Mouse (Mus musculus) embryonic facial prominence, embryonic 13.5 days (tissue): ENCODE measurements around the gene Fxyd4. TPM values are rescaled to one million over a fixed set of nuclear protein-coding genes. Genes with fewer than 3 reads are reported as not detected.

Experiments
- ATAC-seq: fragments of 200-750 bp; cut with Nextera tagmentation; 2 replicates; pipeline ENCODE4 v1.8.0; 2017; ENCODE audit warnings: low read depth; ENCODE audit not compliant: insufficient number of reproducible peaks, insufficient read depth, low FRiP score, low TSS enrichment
- H3K27ac ChIP-seq: fragments of 300-500 bp; sonication (generic); 2 replicates; pipeline ENCODE4 v1.5.1; 2015; ENCODE audit warnings: moderate library complexity, mild to moderate bottlenecking, inconsistent platforms
- H3K27me3 ChIP-seq: fragments of 300-500 bp; sonication (generic); 2 replicates; pipeline ENCODE4 v1.6.1; 2015; ENCODE audit warnings: mild to moderate bottlenecking, inconsistent platforms
- H3K36me3 ChIP-seq: fragments of 300-500 bp; sonication (generic); 2 replicates; pipeline ENCODE4 v1.6.1; 2015; ENCODE audit warnings: mild to moderate bottlenecking, inconsistent platforms
- H3K4me1 ChIP-seq: fragments of 300-500 bp; sonication (generic); 2 replicates; pipeline ENCODE4 v1.6.1; 2015; ENCODE audit warnings: inconsistent platforms
- H3K4me2 ChIP-seq: fragments of 300-500 bp; sonication (generic); 2 replicates; pipeline ENCODE4 v1.6.1; 2015; ENCODE audit warnings: moderate library complexity, mild to moderate bottlenecking, inconsistent platforms
- H3K4me3 ChIP-seq: fragments of 300-500 bp; sonication (generic); 2 replicates; pipeline ENCODE4 v1.5.1; 2015; ENCODE audit warnings: mild to moderate bottlenecking, inconsistent platforms
- H3K9ac ChIP-seq: fragments of 300-500 bp; sonication (generic); 2 replicates; pipeline ENCODE4 v1.6.1; 2015; ENCODE audit warnings: mild to moderate bottlenecking, inconsistent platforms
- H3K9me3 ChIP-seq: fragments of 300-500 bp; sonication (generic); 2 replicates; pipeline ENCODE4 v1.6.1; 2016; ENCODE audit warnings: inconsistent platforms
- WGBS: fragments of 180-500 bp; shearing (Covaris S2); methylation state at CpG from one replicate; pipeline ENCODE4 v1.1.7; 2015; ENCODE audit warnings: mixed read lengths; 5-methylcytosine and 5-hydroxymethylcytosine counted together
- polyA plus RNA-seq: library from polyadenylated mRNA; unstranded; fragments of >200 nt; fragmentation: Nextera tagmentation; extraction: Ambion mirVana; gene quantifications from 2 replicates; pipeline ENCODE4 v1.2.1, GENCODE M21; 2015

Gene Fxyd4
- polyA plus RNA-seq, 1 experiment from 2014 or later: 2.4 TPM

DNA sequence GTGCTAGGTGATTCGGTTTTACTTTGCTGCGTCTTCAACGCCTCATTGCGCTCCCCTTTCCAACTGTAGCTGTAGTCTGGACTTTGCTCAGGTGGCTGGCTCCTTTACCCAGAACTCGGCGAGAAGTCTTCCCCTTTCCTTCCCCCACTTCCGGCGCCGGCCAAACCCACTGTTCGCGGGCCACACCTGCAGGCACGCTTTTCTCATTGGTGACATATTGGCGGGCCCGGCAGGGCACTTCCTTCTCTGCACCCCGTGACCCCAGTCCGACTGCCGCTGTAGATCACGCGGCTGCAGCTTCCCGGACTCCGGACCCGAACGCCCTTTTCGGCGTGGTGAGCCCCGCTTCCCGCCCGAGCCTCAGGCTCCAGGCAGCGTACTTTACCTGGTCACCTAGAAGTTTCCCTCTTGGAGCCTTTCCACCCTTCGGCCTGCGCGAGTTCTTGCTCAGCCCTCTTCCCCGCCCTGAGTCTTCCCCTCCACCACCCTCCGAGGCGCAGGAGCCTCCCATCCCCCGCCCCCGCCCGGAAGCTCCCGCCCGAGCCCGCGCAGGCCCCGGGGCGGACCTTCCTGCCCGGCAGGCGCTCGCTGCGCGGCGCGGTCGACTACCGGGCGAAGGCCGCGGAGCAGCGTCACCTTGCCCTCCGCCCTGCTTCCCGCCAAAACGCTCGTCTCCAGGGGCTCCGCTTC is 20.6 kb downstream of the Fxyd4 start:
- H3K9me3 ChIP-seq: no peaks in the 10 kb centered on the region
- peaks cover 32% of the 10 kb centered on the region for H3K4me1 ChIP-seq
- H3K4me3 ChIP-seq: peak overlapping the region; percentile 73
- peaks cover 10% of the 10 kb centered on the region for H3K36me3 ChIP-seq
- peak overlapping the region; percentile 84 for H3K4me2 ChIP-seq
- under 1% methylated on average over 62 of the region's 62 CpGs for WGBS
- H3K27ac ChIP-seq: peak overlapping the region; percentile 95
- ATAC-seq: peak; percentile 85
- H3K9ac ChIP-seq: peak overlapping the region; percentile 85
- H3K27me3 ChIP-seq: no peaks in the 10 kb centered on the region

DNA sequence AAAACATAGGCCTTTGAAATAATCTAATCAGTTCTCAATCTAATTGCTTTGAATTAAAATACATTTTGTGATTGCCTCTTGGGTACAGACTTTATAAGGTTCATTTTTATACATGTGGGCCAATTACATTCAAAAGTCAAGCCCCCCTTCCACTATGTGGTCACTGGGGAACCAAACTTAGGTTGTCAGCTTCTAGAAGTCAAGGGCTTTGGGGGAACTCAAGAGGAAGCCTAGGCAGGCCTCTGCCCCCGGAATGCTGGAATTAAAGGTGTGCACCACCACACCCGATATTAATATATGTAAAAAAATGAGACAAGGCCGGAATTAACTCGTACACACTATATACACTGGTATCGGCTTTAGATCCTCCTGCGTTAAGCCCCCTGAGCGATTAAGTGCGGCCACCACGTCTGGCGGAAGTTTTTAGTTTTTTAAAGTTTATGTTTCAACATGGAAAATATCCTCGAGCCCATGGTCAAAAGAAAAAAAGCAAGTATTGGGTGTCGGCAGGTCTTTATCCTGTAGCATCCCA is 21.2 kb downstream of the Fxyd4 start:
- Histone ChIP-seq H3K4me1 (peaks cover 32% of the 10 kb centered on the region), H3K4me2 (peak overlapping the region; percentile 84), H3K9me3 (no peaks in the 10 kb centered on the region), H3K36me3 (peaks cover 6% of the 10 kb centered on the region; the same call in 1 of the 2 replicates), H3K4me3 (peak overlapping the region; percentile 73), H3K27ac (peak overlapping the region; percentile 95), H3K27me3 (no peaks in the 10 kb centered on the region), H3K9ac (peak overlapping the region; percentile 85)
- 1% methylated on average over 12 of the region's 12 CpGs for WGBS
- ATAC-seq: no peak

DNA sequence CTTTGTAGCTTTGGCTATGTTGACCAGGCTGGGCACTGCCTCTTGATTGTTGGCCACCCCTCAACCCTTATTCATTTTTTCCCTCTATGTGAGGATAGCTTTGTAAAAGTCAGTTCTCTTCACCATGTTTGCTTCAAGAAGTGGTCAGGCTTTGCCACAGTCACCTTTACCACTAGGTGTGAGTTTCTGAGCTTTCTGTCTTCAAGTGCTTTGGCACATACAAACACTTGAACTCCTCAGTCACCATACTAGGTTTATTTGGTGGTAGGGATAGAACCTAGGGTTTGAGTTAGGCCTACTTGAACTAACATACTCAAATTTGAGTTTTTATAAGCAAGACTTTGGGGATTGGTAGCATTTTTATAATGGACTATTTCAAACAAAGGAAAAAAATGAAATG is 23.0 kb downstream of the Fxyd4 start:
- Histone ChIP-seq H3K4me2 (no peak overlapping the region), H3K36me3 (no peaks in the 10 kb centered on the region), H3K9me3 (no peaks in the 10 kb centered on the region), H3K4me3 (no peak overlapping the region), H3K27ac (no peak overlapping the region), H3K27me3 (no peaks in the 10 kb centered on the region), H3K9ac (no peak overlapping the region), H3K4me1 (peaks cover 33% of the 10 kb centered on the region)
- ATAC-seq: no peak

DNA sequence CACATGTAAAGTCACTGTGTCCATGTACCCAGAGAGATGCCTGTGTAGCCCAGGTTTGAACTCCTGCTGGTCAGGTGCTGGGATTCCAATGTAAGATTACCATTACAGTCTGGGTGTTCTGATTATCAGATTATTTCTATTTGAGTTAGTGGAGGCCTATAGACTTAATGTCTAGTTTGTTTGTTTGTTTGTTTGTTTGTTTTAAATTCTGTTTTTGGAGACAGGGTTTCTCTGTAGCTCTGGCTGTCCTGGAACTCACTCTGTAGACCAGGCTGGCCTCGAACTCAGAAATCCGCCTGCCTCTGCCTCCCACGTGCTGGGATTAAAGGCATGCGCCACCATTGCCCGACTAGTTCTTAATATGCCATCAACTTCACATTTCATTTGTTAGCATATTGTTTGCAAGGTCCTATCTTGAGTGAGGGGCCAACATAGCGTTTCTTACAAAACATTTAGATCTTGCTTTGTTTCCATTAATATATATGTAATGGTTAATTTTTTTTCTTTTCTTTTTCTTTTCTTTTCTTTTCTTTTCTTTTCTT is 27.3 kb downstream of the Fxyd4 start:
- Histone ChIP-seq H3K4me1 (peaks cover 26% of the 10 kb centered on the region), H3K36me3 (no peaks in the 10 kb centered on the region), H3K9me3 (no peaks in the 10 kb centered on the region), H3K27me3 (no peaks in the 10 kb centered on the region), H3K4me2 (peak overlapping the region; percentile 70), H3K27ac (no peak overlapping the region), H3K9ac (no peak overlapping the region), H3K4me3 (no peak overlapping the region; the same call in 1 of the 2 replicates)
- no peak for ATAC-seq
- WGBS: 87% methylated on average over 6 of the region's 6 CpGs

DNA sequence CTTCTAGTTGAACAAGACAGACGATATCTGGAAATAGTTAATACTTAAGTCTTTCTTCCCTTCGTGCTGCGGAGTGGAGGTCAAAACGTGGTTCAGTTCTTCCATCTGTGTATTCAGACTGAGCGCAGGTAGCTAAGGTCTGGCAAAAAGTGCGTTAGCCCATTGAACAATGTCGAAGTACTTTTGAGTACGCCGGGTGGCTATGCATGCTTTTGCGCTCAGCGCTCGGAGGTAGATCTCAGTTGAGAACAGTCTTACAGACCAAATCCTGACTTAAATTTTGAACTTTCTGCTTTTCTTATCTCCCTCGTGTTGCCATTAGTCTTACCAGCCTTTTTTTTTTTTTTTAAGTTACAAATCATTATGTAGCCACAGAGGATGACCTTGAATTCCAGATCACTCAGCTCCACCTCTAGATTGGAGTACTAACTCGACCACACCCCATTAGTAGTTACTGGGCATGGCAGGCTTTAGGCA is 29.0 kb downstream of the Fxyd4 start:
- peak overlapping the region; percentile 96 for H3K9ac ChIP-seq
- H3K4me2 ChIP-seq: peak overlapping the region; percentile 70
- no peaks in the 10 kb centered on the region for H3K36me3 ChIP-seq
- H3K9me3 ChIP-seq: no peaks in the 10 kb centered on the region
- H3K27ac ChIP-seq: no peak overlapping the region
- H3K4me3 ChIP-seq: peak overlapping the region; percentile 99
- peaks cover 27% of the 10 kb centered on the region for H3K4me1 ChIP-seq
- no peak for ATAC-seq
- WGBS: under 1% methylated on average over 14 of the region's 14 CpGs
- H3K27me3 ChIP-seq: no peaks in the 10 kb centered on the region

DNA sequence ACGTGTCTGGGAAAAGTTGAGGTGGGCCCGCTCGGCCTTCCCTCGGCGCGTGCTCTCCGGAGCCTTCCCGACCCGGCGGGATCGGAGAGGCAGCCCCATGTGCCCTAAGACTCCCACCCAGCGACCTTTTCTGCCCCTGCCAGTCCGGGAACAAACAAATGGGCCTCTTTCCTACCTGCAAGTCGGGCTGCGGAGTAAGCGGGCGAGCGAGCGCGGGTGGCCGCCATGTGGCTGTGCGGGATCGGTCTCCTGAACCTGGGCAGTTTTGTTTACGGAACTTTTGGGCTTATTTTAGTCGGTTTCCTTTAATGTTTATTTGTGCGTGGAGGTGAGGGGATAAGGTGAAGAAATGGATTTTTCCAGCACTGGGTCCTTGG is 29.5 kb downstream of the Fxyd4 start:
- Histone ChIP-seq H3K4me2 (peak overlapping the region; percentile 70), H3K27me3 (no peaks in the 10 kb centered on the region), H3K9me3 (no peaks in the 10 kb centered on the region), H3K27ac (peak overlapping the region; percentile 98), H3K9ac (peak overlapping the region; percentile 96), H3K36me3 (no peaks in the 10 kb centered on the region), H3K4me3 (peak overlapping the region; percentile 99), H3K4me1 (peaks cover 27% of the 10 kb centered on the region)
- no peak for ATAC-seq
- WGBS: 0% methylated on average over 26 of the region's 26 CpGs

DNA sequence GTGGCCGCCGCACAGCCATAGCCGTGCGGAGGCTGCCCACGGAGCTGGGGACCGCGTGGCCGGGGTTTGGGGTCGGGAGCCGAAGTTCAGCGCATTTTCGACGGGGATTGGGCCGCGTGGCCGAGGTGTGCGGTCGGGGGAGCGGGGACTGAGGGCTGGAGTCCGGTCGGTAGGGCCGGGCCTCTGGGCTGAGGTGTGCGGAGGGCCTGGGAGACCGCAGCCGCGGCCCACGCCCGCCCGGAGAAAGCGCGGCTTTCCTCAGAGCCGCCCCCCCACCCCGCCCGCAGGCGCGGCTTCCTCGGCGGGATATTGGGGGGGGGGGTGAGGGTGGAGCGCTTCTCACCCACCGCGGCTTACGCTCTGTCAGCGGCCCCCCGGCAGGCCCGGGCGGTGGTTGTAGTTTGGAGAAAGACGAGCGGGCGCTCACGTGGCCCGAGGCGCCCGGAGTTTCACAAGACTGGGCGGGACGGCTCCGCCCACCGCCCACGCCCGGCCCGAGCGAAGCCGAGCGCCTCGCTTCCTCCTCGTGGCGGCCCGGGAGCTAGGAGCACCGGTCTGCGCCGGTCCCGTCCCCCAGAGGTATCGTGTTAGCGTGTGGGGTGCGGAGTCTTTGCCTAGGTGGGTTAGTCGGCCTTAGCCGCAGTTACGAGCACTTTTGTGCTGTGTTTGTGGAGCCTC is 30.1 kb downstream of the Fxyd4 start:
- Histone ChIP-seq H3K4me1 (peaks cover 27% of the 10 kb centered on the region), H3K9me3 (no peaks in the 10 kb centered on the region), H3K9ac (peak overlapping the region; percentile 96), H3K36me3 (no peaks in the 10 kb centered on the region), H3K27ac (peak overlapping the region; percentile 98), H3K4me3 (peak overlapping the region; percentile 99), H3K4me2 (peak overlapping the region; percentile 70), H3K27me3 (no peaks in the 10 kb centered on the region)
- peak; percentile 83 for ATAC-seq
- WGBS: under 1% methylated on average over 65 of the region's 77 CpGs

DNA sequence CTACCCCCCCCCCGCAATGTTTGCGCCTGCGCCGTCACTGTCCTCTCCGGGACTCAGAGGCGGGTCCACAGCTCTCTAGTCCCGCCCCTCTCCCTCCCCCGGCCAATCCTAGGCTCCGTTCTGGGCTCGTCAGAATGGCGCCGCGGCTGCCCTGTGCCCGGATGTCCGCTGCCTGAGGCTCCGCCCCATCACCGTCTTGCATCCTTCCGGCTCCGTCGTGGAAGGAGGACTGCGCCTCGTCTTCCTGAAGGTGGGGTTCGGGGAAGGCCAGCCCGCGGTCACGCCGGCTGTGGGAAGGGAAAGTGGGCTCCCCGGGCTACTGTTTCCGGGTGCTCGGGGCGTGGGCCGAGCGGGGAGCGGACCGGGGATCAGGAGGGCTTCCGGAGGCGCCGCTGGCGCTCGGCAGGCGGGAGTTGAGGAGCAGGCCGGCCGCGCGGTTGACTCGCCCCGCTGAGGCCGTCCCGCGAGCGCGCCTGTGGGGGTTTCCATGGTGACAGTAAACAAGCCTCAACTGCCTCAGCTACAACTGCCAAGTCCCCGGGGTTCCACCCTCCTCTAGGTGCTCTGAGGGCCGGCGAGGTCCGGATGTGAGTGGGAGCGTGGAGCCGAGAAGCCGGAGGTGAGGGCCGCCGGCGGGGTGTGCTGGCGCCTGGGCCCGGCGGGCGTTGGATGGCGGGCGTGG is 30.8 kb downstream of the Fxyd4 start:
- Histone ChIP-seq H3K27ac (peak overlapping the region; percentile 98), H3K27me3 (no peaks in the 10 kb centered on the region), H3K9ac (peak overlapping the region; percentile 96), H3K9me3 (no peaks in the 10 kb centered on the region), H3K36me3 (no peaks in the 10 kb centered on the region), H3K4me2 (peak overlapping the region; percentile 70), H3K4me1 (peaks cover 27% of the 10 kb centered on the region), H3K4me3 (peak overlapping the region; percentile 99)
- WGBS: under 1% methylated on average over 65 of the region's 68 CpGs
- peak; percentile 95 for ATAC-seq

DNA sequence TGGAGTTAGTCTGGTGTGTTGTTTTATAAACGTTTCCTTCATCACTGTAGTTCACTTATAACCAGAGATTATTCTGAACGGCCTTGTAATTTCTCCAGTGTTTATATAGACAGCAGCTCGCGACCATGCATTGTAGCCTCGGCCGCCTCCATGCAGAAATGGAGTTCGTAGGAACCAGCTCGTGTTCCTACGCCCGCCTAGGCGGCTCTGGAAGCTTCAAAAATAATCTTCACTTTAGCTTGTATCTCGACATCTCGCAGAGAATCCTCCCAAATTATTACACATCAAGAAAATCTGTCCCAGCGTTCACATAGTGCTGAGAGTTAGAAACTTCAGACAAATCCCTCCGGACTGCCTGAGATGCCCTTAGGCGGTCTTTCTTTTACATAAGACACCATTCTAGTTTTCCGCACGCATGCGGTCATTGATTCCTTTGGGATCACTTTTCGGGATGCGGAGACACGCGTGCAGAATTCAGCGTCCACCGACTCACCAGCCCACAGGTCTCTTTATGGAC is 31.4 kb downstream of the Fxyd4 start:
- Histone ChIP-seq H3K4me3 (peak overlapping the region; percentile 99), H3K27ac (peak overlapping the region; percentile 86), H3K4me2 (peak overlapping the region; percentile 70), H3K27me3 (no peaks in the 10 kb centered on the region), H3K36me3 (no peaks in the 10 kb centered on the region), H3K4me1 (peaks cover 27% of the 10 kb centered on the region), H3K9ac (peak overlapping the region; percentile 75), H3K9me3 (no peaks in the 10 kb centered on the region)
- WGBS: under 1% methylated on average over 25 of the region's 25 CpGs
- ATAC-seq: no peak

DNA sequence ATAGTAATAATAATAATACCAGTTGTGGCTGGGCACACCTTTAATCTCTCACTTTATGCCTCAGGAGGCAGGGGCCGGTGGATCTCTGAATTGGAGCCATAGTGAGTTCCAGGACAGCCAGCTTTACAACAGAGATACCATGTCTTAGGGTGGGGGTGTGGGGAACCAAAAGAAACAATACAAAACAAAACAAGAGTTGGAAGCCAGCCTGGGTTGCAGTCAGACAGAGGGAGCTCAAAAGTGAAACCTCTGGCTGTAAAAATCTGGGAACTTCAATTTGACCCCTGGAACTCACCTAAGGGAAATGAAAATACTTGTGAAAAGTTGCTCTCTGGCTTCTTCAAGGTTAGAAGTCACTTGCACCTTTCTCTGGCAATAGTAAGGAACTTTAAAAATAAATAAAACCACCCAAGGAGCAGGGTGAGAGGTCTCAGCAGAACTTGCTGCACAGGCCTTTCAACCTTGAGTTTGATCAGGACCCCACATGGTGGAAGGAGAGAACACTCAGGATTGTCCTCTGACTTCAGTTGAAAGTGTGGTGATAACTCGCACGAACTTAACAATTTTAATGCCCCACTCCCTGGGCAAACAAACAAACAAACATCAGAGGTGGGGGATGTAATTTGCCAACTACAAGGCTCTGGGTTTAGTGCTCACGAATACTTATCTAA is 32.1 kb downstream of the Fxyd4 start:
- peak overlapping the region; percentile 86 for H3K27ac ChIP-seq
- no peaks in the 10 kb centered on the region for H3K27me3 ChIP-seq
- peak overlapping the region; percentile 99 for H3K4me3 ChIP-seq
- no peak for ATAC-seq
- H3K9me3 ChIP-seq: no peaks in the 10 kb centered on the region
- H3K9ac ChIP-seq: peak overlapping the region; percentile 75
- peak overlapping the region; percentile 70 for H3K4me2 ChIP-seq
- peaks cover 27% of the 10 kb centered on the region for H3K4me1 ChIP-seq
- 26% methylated on average over 4 of the region's 4 CpGs for WGBS
- H3K36me3 ChIP-seq: no peaks in the 10 kb centered on the region

DNA sequence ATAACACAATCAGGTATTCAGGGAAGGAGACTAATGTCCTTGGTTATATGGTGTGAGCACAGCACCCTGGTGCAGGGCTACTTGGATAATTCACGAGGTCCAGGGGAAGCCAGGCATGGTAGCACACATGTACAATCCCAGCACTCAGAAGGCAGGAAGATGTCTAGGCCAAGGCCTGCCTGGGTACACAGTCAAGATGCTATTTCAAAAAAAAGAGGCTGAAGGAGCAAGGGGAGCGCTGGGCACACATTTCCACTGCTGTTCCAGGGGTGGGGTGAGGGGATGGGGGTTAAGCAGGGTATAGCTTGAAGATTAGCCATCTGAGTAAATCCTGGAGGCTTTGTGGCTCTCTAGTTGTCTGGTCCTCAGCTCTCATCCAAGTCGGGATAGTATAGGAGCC is 33.7 kb downstream of the Fxyd4 start:
- no peak overlapping the region for H3K27ac ChIP-seq
- no peaks in the 10 kb centered on the region for H3K9me3 ChIP-seq
- no peak overlapping the region for H3K4me2 ChIP-seq
- H3K4me3 ChIP-seq: no peak overlapping the region
- H3K4me1 ChIP-seq: peaks cover 12% of the 10 kb centered on the region
- no peak for ATAC-seq
- no peaks in the 10 kb centered on the region for H3K27me3 ChIP-seq
- 0 out of 2 replicates have a peak overlapping the region, but pooled peaks have one; percentile 6 for H3K9ac ChIP-seq
- WGBS: 87% methylated on average over 3 of the region's 3 CpGs
- H3K36me3 ChIP-seq: no peaks in the 10 kb centered on the region
